Mouse (Mus musculus): ENCODE results near the gene Slc35d1.

GRCm38 (mm10) chr4:103123606-103124005 is 91.4 kb downstream of the Slc35d1 start:
- TF ChIP-seq CTCF (IDR thresholded peaks at IDR 0.05; ENCODE audit: extremely low read depth, insufficient read depth, low read length) (no peak), POLR2A (IDR thresholded peaks at IDR 0.05; ENCODE audit: extremely low read depth, insufficient read depth, low read length) (no peak)
